Mouse (Mus musculus) gonadal fat pad, adult 2 months (tissue): ENCODE data around the gene Mgat4a. TPM values are rescaled to one million over a fixed set of nuclear protein-coding genes. Genes with fewer than 3 reads are reported as not detected.

Experiments used
- DNase-seq: peaks from one replicate; pipeline ENCODE4 v3.0.0-alpha.2; 2012; ENCODE audit warnings: low read depth
- polyA plus RNA-seq: library from polyadenylated mRNA; depleted of rRNA; stranded (reverse); fragments of >200 nt; gene quantifications from 2 replicates; pipeline ENCODE4 v1.2.3, GENCODE M21; 2012; rRNA removed

Gene Mgat4a
- polyA plus RNA-seq: 3.2 and 4.5 TPM in 2 replicates

- no peak for DNase-seq
These were observed at the start of gene Mgat4a for GRCm38 (mm10) chr1:37540810-37541658. Gene Mgat4a, minus strand, starts transcription at chr1:37541016.

- DNase-seq: no peak
These were observed 45.1 kb upstream of the Mgat4a start for GRCm38 (mm10) chr1:37585809-37586480.

- no peak for DNase-seq
These were observed 43.1 kb upstream of the Mgat4a start for GRCm38 (mm10) chr1:37583795-37584464.

- DNase-seq: no peak
These were observed 42.4 kb upstream of the Mgat4a start for GRCm38 (mm10) chr1:37583167-37583566.

- DNase-seq: no peak
These were observed 38.9 kb upstream of the Mgat4a start for GRCm38 (mm10) chr1:37579686-37580085.

GRCm38 (mm10) chr1:37572528-37573272 lies 31.9 kb upstream of the Mgat4a start:
- no peak for DNase-seq

- peak; percentile 87 for DNase-seq
These were observed 27.6 kb upstream of the Mgat4a start for GRCm38 (mm10) chr1:37568379-37568778.

GRCm38 (mm10) chr1:37566754-37567153 lies 25.9 kb upstream of the Mgat4a start:
- DNase-seq: no peak

- no peak for DNase-seq
These were observed 25.5 kb upstream of the Mgat4a start for GRCm38 (mm10) chr1:37566344-37566743.

- no peak for DNase-seq
These were observed 24.6 kb upstream of the Mgat4a start for GRCm38 (mm10) chr1:37565396-37565795.

- DNase-seq: no peak
These were observed 21.1 kb upstream of the Mgat4a start for GRCm38 (mm10) chr1:37561955-37562354.

GRCm38 (mm10) chr1:37560356-37560755 lies 19.5 kb upstream of the Mgat4a start:
- DNase-seq: no peak

- DNase-seq: no peak
These were observed 11.2 kb upstream of the Mgat4a start for GRCm38 (mm10) chr1:37551986-37552385.

- DNase-seq: no peak
These were observed 8.7 kb upstream of the Mgat4a start for GRCm38 (mm10) chr1:37549501-37549900.

- DNase-seq: no peak
These were observed 5.7 kb upstream of the Mgat4a start for GRCm38 (mm10) chr1:37546398-37547051.

- no peak for DNase-seq
These were observed 3.4 kb upstream of the Mgat4a start for GRCm38 (mm10) chr1:37544251-37544650.

- no peak for DNase-seq
These were observed 2.2 kb upstream of the Mgat4a start for GRCm38 (mm10) chr1:37543057-37543456.

GRCm38 (mm10) chr1:37539968-37540809 lies 627 bp downstream of the Mgat4a start:
- no peak for DNase-seq

- DNase-seq: no peak
These were observed 6.2 kb downstream of the Mgat4a start for GRCm38 (mm10) chr1:37534532-37535108.

- no peak for DNase-seq
These were observed 7.6 kb downstream of the Mgat4a start for GRCm38 (mm10) chr1:37533181-37533580.
